Mouse (Mus musculus) heart, embryonic 12.5 days (tissue): ENCODE results near the gene Gm44511. TPM values are rescaled to one million over a fixed set of nuclear protein-coding genes. Genes with fewer than 3 reads are reported as not detected.

Experiments
- polyA plus RNA-seq: library from polyadenylated mRNA; unstranded; fragments of >200 nt; fragmentation: Nextera tagmentation; extraction: Ambion mirVana; gene quantifications from 2 replicates; pipeline ENCODE4 v1.2.1, GENCODE M21; 2016

Gene Gm44511
- polyA plus RNA-seq, 1 experiment from 2014 or later = not detected

Other genes starting within 250 kb of the Gm44511 start
- gene A2ml1, start 244.7 kb downstream of the Gm44511 start, polyA plus RNA-seq = 0.08 and 0.15 TPM in 2 replicates
- gene Klrb1a, start 202.8 kb downstream of the Gm44511 start, polyA plus RNA-seq = not detected in 2 replicates
- gene Clec2h, start 163.9 kb downstream of the Gm44511 start, polyA plus RNA-seq = 0.18 TPM in 1 of 2 replicates, not detected in the other
- gene Klrb1, start 103.3 kb downstream of the Gm44511 start, polyA plus RNA-seq = not detected in 2 replicates
- gene Klrb1c, start 37.1 kb downstream of the Gm44511 start, polyA plus RNA-seq = not detected in 2 replicates
- gene Klrb1b, start within 50 bp of the Gm44511 start, polyA plus RNA-seq = not detected in 2 replicates
- not detected in 2 replicates for gene Clec2i, start 61.3 kb upstream of the Gm44511 start, polyA plus RNA-seq
- 0.68 TPM in 1 of 2 replicates, not detected in the other for gene BC035044, start 64.8 kb upstream of the Gm44511 start, polyA plus RNA-seq
- gene Clec2g, start 108.1 kb upstream of the Gm44511 start, polyA plus RNA-seq = not detected in 2 replicates
- gene Klrb1f, start 219.6 kb upstream of the Gm44511 start, polyA plus RNA-seq = not detected in 2 replicates